Mouse (Mus musculus): ENCODE data around the gene Tnrc18. TPM values are rescaled to one million over a fixed set of nuclear protein-coding genes. Genes with fewer than 3 reads are reported as not detected.
A peak's percentile ranks its signal among the peaks of the same experiment; 100 is the strongest.

Tnrc18 gene
- polyA plus RNA-seq, 1 experiment from 2014 or later, result 23.3 TPM

GRCm38 (mm10) chr5:142801977-142802376, 15.5 kb downstream of the Tnrc18 start:
- ATAC-seq, result no peak
- Histone ChIP-seq H3K4me2 (ENCODE audit: low read length) (0 out of 2 replicates have a peak overlapping the region, but pooled peaks have one; percentile 14), H3K9ac (ENCODE audit: low read depth, low read length) (0 out of 2 replicates have a peak overlapping the region, but pooled peaks have one; percentile 26), H3K27me3 (ENCODE audit: control insufficient read depth, insufficient read depth, low read depth, low read length) (no peaks in the 10 kb centered on the region), H3K9me3 (replicated peaks; ENCODE audit: control insufficient read depth, low read length, poor library complexity, severe bottlenecking) (no peaks in the 10 kb centered on the region), H3K4me3 (ENCODE audit: low read depth, low read length) (no peak overlapping the region), H3K4me1 (ENCODE audit: control insufficient read depth, insufficient read depth, low read length) (peaks cover 84% of the 10 kb centered on the region), H3K36me3 (ENCODE audit: control insufficient read depth, insufficient read depth, low read length) (no peaks in the 10 kb centered on the region), H3K27ac (ENCODE audit: low read length) (peak overlapping the region; percentile 10; the same call in 1 of the 2 replicates)
- 34% methylated on average over 2 of the region's 2 CpGs for WGBS

GRCm38 (mm10) chr5:142800656-142801055, 16.8 kb downstream of the Tnrc18 start:
- ATAC-seq, result no peak
- H3K36me3 ChIP-seq (ENCODE audit: control insufficient read depth, insufficient read depth, low read length), result no peaks in the 10 kb centered on the region
- H3K4me1 ChIP-seq (ENCODE audit: control insufficient read depth, insufficient read depth, low read length), result peaks cover 78% of the 10 kb centered on the region
- no peak overlapping the region for H3K9ac ChIP-seq (ENCODE audit: low read depth, low read length)
- H3K27me3 ChIP-seq (ENCODE audit: control insufficient read depth, insufficient read depth, low read depth, low read length), result no peaks in the 10 kb centered on the region
- no peak overlapping the region; the same call in 1 of the 2 replicates for H3K27ac ChIP-seq (ENCODE audit: low read length)
- WGBS, result 14% methylated on average over 6 of the region's 6 CpGs
- no peak overlapping the region for H3K4me3 ChIP-seq (ENCODE audit: low read depth, low read length)
- H3K9me3 ChIP-seq (replicated peaks; ENCODE audit: control insufficient read depth, low read length, poor library complexity, severe bottlenecking), result no peaks in the 10 kb centered on the region
- H3K4me2 ChIP-seq (ENCODE audit: low read length), result peak overlapping the region; percentile 8; the same call in 1 of the 2 replicates

GRCm38 (mm10) chr5:142800198-142800597, 17.3 kb downstream of the Tnrc18 start:
- no peaks in the 10 kb centered on the region for H3K27me3 ChIP-seq (ENCODE audit: control insufficient read depth, insufficient read depth, low read depth, low read length)
- H3K4me1 ChIP-seq (ENCODE audit: control insufficient read depth, insufficient read depth, low read length), result peaks cover 78% of the 10 kb centered on the region
- H3K9me3 ChIP-seq (replicated peaks; ENCODE audit: control insufficient read depth, low read length, poor library complexity, severe bottlenecking), result no peaks in the 10 kb centered on the region
- no peak overlapping the region for H3K4me3 ChIP-seq (ENCODE audit: low read depth, low read length)
- 0 out of 2 replicates have a peak overlapping the region, but pooled peaks have one; percentile 37 for H3K9ac ChIP-seq (ENCODE audit: low read depth, low read length)
- 23% methylated on average over 8 of the region's 8 CpGs for WGBS
- no peak overlapping the region for H3K27ac ChIP-seq (ENCODE audit: low read length)
- H3K4me2 ChIP-seq (ENCODE audit: low read length), result peak overlapping the region; percentile 11; the same call in 1 of the 2 replicates
- no peaks in the 10 kb centered on the region for H3K36me3 ChIP-seq (ENCODE audit: control insufficient read depth, insufficient read depth, low read length)
- 0 out of 2 replicates have a peak, but pooled peaks have one; percentile 8 for ATAC-seq

- H3K9me3 ChIP-seq (replicated peaks; ENCODE audit: control insufficient read depth, low read length, poor library complexity, severe bottlenecking), result no peaks in the 10 kb centered on the region
- no peaks in the 10 kb centered on the region for H3K36me3 ChIP-seq (ENCODE audit: control insufficient read depth, insufficient read depth, low read length)
- ATAC-seq, result no peak
- H3K4me1 ChIP-seq (ENCODE audit: control insufficient read depth, insufficient read depth, low read length), result peaks cover 74% of the 10 kb centered on the region
- no peaks in the 10 kb centered on the region for H3K27me3 ChIP-seq (ENCODE audit: control insufficient read depth, insufficient read depth, low read depth, low read length)
- H3K27ac ChIP-seq (ENCODE audit: low read length), result no peak overlapping the region
- WGBS, result 79% methylated on average over 4 of the region's 4 CpGs
- no peak overlapping the region for H3K9ac ChIP-seq (ENCODE audit: low read depth, low read length)
- H3K4me2 ChIP-seq (ENCODE audit: low read length), result no peak overlapping the region
- no peak overlapping the region for H3K4me3 ChIP-seq (ENCODE audit: low read depth, low read length)
Measured at GRCm38 (mm10) chr5:142799259-142799658, 18.2 kb downstream of the Tnrc18 start.

- 82% methylated on average over 12 of the region's 12 CpGs for WGBS
Measured at GRCm38 (mm10) chr5:142798190-142798589, 19.3 kb downstream of the Tnrc18 start.

GRCm38 (mm10) chr5:142797620-142798019, 19.8 kb downstream of the Tnrc18 start:
- Histone ChIP-seq H3K4me2 (ENCODE audit: low read length) (no peak overlapping the region), H3K4me3 (ENCODE audit: low read depth, low read length) (no peak overlapping the region), H3K9me3 (replicated peaks; ENCODE audit: control insufficient read depth, low read length, poor library complexity, severe bottlenecking) (no peaks in the 10 kb centered on the region), H3K36me3 (ENCODE audit: control insufficient read depth, insufficient read depth, low read length) (no peaks in the 10 kb centered on the region), H3K27ac (ENCODE audit: low read length) (no peak overlapping the region), H3K9ac (ENCODE audit: low read depth, low read length) (no peak overlapping the region), H3K4me1 (ENCODE audit: control insufficient read depth, insufficient read depth, low read length) (peaks cover 71% of the 10 kb centered on the region), H3K27me3 (ENCODE audit: control insufficient read depth, insufficient read depth, low read depth, low read length) (no peaks in the 10 kb centered on the region)
- WGBS, result 72% methylated on average over 13 of the region's 13 CpGs
- no peak for ATAC-seq

More at GRCm38 (mm10) chr5:142798190-142798589, 19.3 kb downstream of the Tnrc18 start:
- H3K4me3 ChIP-seq (ENCODE audit: low read depth, low read length), result no peak overlapping the region
- H3K36me3 ChIP-seq (ENCODE audit: control insufficient read depth, insufficient read depth, low read length), result no peaks in the 10 kb centered on the region
- peaks cover 75% of the 10 kb centered on the region for H3K4me1 ChIP-seq (ENCODE audit: control insufficient read depth, insufficient read depth, low read length)
- no peaks in the 10 kb centered on the region for H3K9me3 ChIP-seq (replicated peaks; ENCODE audit: control insufficient read depth, low read length, poor library complexity, severe bottlenecking)
- no peak overlapping the region for H3K4me2 ChIP-seq (ENCODE audit: low read length)
- no peaks in the 10 kb centered on the region for H3K27me3 ChIP-seq (ENCODE audit: control insufficient read depth, insufficient read depth, low read depth, low read length)
- H3K9ac ChIP-seq (ENCODE audit: low read depth, low read length), result no peak overlapping the region
- ATAC-seq, result no peak
- H3K27ac ChIP-seq (ENCODE audit: low read length), result 0 out of 2 replicates have a peak overlapping the region, but pooled peaks have one; percentile 26

GRCm38 (mm10) chr5:142796921-142797320, 20.5 kb downstream of the Tnrc18 start:
- no peak overlapping the region for H3K4me2 ChIP-seq (ENCODE audit: low read length)
- H3K9me3 ChIP-seq (replicated peaks; ENCODE audit: control insufficient read depth, low read length, poor library complexity, severe bottlenecking), result no peaks in the 10 kb centered on the region
- H3K9ac ChIP-seq (ENCODE audit: low read depth, low read length), result no peak overlapping the region
- no peak overlapping the region for H3K4me3 ChIP-seq (ENCODE audit: low read depth, low read length)
- H3K4me1 ChIP-seq (ENCODE audit: control insufficient read depth, insufficient read depth, low read length), result peaks cover 65% of the 10 kb centered on the region
- no peaks in the 10 kb centered on the region for H3K27me3 ChIP-seq (ENCODE audit: control insufficient read depth, insufficient read depth, low read depth, low read length)
- no peak overlapping the region; the same call in 1 of the 2 replicates for H3K27ac ChIP-seq (ENCODE audit: low read length)
- no peak for ATAC-seq
- 80% methylated on average over 4 of the region's 4 CpGs for WGBS
- H3K36me3 ChIP-seq (ENCODE audit: control insufficient read depth, insufficient read depth, low read length), result no peaks in the 10 kb centered on the region

GRCm38 (mm10) chr5:142794582-142794981, 22.9 kb downstream of the Tnrc18 start:
- ATAC-seq, result no peak
- no peak overlapping the region for H3K4me2 ChIP-seq (ENCODE audit: low read length)
- H3K36me3 ChIP-seq (ENCODE audit: control insufficient read depth, insufficient read depth, low read length), result no peaks in the 10 kb centered on the region
- WGBS, result 82% methylated on average over 13 of the region's 13 CpGs
- H3K9me3 ChIP-seq (replicated peaks; ENCODE audit: control insufficient read depth, low read length, poor library complexity, severe bottlenecking), result no peaks in the 10 kb centered on the region
- H3K9ac ChIP-seq (ENCODE audit: low read depth, low read length), result no peak overlapping the region
- no peaks in the 10 kb centered on the region for H3K27me3 ChIP-seq (ENCODE audit: control insufficient read depth, insufficient read depth, low read depth, low read length)
- H3K27ac ChIP-seq (ENCODE audit: low read length), result no peak overlapping the region
- peaks cover 50% of the 10 kb centered on the region for H3K4me1 ChIP-seq (ENCODE audit: control insufficient read depth, insufficient read depth, low read length)
- H3K4me3 ChIP-seq (ENCODE audit: low read depth, low read length), result no peak overlapping the region

GRCm38 (mm10) chr5:142794161-142794560, 23.3 kb downstream of the Tnrc18 start:
- H3K9me3 ChIP-seq (replicated peaks; ENCODE audit: control insufficient read depth, low read length, poor library complexity, severe bottlenecking), result no peaks in the 10 kb centered on the region
- no peak overlapping the region for H3K4me2 ChIP-seq (ENCODE audit: low read length)
- H3K4me1 ChIP-seq (ENCODE audit: control insufficient read depth, insufficient read depth, low read length), result peaks cover 47% of the 10 kb centered on the region
- no peaks in the 10 kb centered on the region; the same call in 1 of the 2 replicates for H3K36me3 ChIP-seq (ENCODE audit: control insufficient read depth, insufficient read depth, low read length)
- WGBS, result 84% methylated on average over 2 of the region's 2 CpGs
- H3K27ac ChIP-seq (ENCODE audit: low read length), result no peak overlapping the region
- no peak overlapping the region for H3K9ac ChIP-seq (ENCODE audit: low read depth, low read length)
- no peak overlapping the region for H3K4me3 ChIP-seq (ENCODE audit: low read depth, low read length)
- ATAC-seq, result no peak
- no peaks in the 10 kb centered on the region for H3K27me3 ChIP-seq (ENCODE audit: control insufficient read depth, insufficient read depth, low read depth, low read length)
